Mouse (Mus musculus) E14TG2a.4 (cell line): ENCODE data around the gene 6430628N08Rik.

ENCODE experiments used
- H3K27me3 ChIP-seq: 2 replicates; pipeline ENCODE4 v1.6.1; 2014; ENCODE audit warnings: low read length, control low read depth; ENCODE audit not compliant: insufficient read depth
- H3K36me3 ChIP-seq: 2 replicates; pipeline ENCODE4 v1.6.1; 2014; ENCODE audit warnings: low read length, control low read depth; ENCODE audit not compliant: insufficient read depth
- H3K4me1 ChIP-seq: replicated peaks from 2 replicates; pipeline ENCODE4 v1.6.1; 2014; ENCODE audit warnings: low read depth, low read length, control low read depth
- H3K4me3 ChIP-seq: replicated peaks from 2 replicates; pipeline ENCODE4 v1.5.1; 2014; ENCODE audit warnings: mild to moderate bottlenecking, low read length
- H3K9me3 ChIP-seq: 2 replicates; pipeline ENCODE4 v1.6.1; 2014; ENCODE audit warnings: low read length, control low read depth
- CTCF ChIP-seq: conservative IDR thresholded peaks from 2 replicates; pipeline ENCODE4 v1.5.1; 2014; ENCODE audit warnings: low read length
- NANOG ChIP-seq: IDR thresholded peaks from 2 replicates; pipeline ENCODE4 v1.6.1; 2014; ENCODE audit warnings: borderline replicate concordance, low read length, mixed read lengths
- POU5F1 ChIP-seq: IDR thresholded peaks from 2 replicates; pipeline ENCODE4 v1.6.1; 2014; ENCODE audit warnings: low read length, borderline replicate concordance

Gene 6430628N08Rik

GRCm38 (mm10) chr4:115894281-115894680 is 3.8 kb downstream of the 6430628N08Rik start:
- Histone ChIP-seq H3K4me1 (peaks cover 60% of the 10 kb centered on the region), H3K9me3 (no peaks in the 10 kb centered on the region), H3K27me3 (peaks cover 81% of the 10 kb centered on the region), H3K4me3 (no peak overlapping the region), H3K36me3 (no peaks in the 10 kb centered on the region)
- TF ChIP-seq POU5F1 = no peak
- TF ChIP-seq NANOG = no peak
- no peak for TF ChIP-seq CTCF

DNA sequence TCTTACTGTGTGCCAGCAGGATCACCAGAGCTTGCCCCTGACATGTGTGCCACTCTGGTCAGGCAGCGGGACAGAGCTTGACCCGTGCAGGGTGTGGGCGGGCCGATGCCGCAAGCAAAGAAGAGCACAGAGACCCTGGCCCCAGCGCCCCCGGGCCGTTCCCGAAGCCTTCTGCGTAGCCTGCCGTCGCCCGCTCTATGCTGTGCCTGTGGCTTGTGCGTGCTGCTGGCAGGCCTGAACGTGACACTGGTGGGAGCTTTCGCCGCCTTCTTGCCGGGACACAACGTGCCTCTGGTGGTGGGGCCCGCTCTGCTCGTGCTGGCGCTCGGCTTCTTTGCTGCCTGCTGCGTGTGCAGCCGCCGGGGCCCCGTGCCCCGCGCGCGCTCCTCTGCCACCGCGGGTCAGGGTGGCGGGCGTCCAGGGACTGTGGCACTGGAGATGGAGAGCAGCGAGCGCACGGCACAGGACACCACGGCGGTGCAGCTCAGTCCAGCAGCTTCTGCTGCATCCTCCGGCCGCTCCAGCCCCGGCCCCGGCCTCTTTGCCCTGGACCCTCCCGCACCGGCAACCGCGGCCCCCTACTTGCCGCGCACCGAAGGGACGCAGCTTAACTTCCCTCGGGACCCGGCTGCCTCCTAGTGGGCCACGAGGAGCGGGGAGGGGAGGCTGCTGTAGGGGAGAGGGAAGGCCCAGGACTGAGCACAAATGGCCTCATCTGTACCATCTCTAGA is 7.6 kb downstream of the 6430628N08Rik start:
- Histone ChIP-seq H3K36me3 (no peaks in the 10 kb centered on the region), H3K4me1 (peaks cover 42% of the 10 kb centered on the region), H3K4me3 (peak overlapping the region; percentile 82), H3K9me3 (no peaks in the 10 kb centered on the region), H3K27me3 (peaks cover 79% of the 10 kb centered on the region)
- TF ChIP-seq CTCF (no peak), NANOG (no peak), POU5F1 (no peak)

DNA sequence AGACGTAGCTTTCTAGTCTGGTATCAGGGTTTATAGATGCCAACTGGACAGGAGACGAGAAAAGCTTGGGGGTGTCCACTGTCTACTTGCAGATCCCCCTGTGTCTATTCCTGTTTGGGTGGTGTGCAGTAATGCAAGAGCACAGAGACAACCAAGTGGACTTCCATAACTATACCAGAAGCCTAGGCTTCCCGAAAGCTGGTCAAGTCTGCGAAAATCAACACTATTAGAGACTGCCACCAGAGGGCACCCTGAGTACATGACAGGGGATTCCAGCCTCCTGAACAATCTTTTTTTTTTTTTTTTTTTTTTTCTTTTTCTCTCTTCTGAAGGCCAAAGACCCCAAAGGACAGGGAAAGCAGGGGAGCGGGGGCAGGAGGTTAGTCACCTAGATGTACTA is 12.4 kb downstream of the 6430628N08Rik start:
- Histone ChIP-seq H3K9me3 (no peaks in the 10 kb centered on the region), H3K4me3 (no peak overlapping the region), H3K36me3 (no peaks in the 10 kb centered on the region), H3K27me3 (peaks cover 90% of the 10 kb centered on the region), H3K4me1 (peaks cover 17% of the 10 kb centered on the region)
- peak; percentile 56 for TF ChIP-seq CTCF
- TF ChIP-seq NANOG = no peak
- no peak for TF ChIP-seq POU5F1

- Histone ChIP-seq H3K36me3 (no peaks in the 10 kb centered on the region), H3K4me1 (peaks cover 13% of the 10 kb centered on the region; the same call in 1 of the 2 replicates), H3K4me3 (no peak overlapping the region), H3K27me3 (peaks cover 89% of the 10 kb centered on the region), H3K9me3 (no peaks in the 10 kb centered on the region)
- no peak for TF ChIP-seq NANOG
- TF ChIP-seq POU5F1 = no peak
- TF ChIP-seq CTCF = no peak
Measured at GRCm38 (mm10) chr4:115904375-115904774, 13.9 kb downstream of the 6430628N08Rik start.

GRCm38 (mm10) chr4:115905701-115906100 is 15.2 kb downstream of the 6430628N08Rik start:
- Histone ChIP-seq H3K4me1 (peaks cover 13% of the 10 kb centered on the region; the same call in 1 of the 2 replicates), H3K36me3 (no peaks in the 10 kb centered on the region), H3K9me3 (no peaks in the 10 kb centered on the region), H3K4me3 (no peak overlapping the region), H3K27me3 (peaks cover 84% of the 10 kb centered on the region)
- no peak for TF ChIP-seq CTCF
- TF ChIP-seq POU5F1 = no peak
- no peak for TF ChIP-seq NANOG

DNA sequence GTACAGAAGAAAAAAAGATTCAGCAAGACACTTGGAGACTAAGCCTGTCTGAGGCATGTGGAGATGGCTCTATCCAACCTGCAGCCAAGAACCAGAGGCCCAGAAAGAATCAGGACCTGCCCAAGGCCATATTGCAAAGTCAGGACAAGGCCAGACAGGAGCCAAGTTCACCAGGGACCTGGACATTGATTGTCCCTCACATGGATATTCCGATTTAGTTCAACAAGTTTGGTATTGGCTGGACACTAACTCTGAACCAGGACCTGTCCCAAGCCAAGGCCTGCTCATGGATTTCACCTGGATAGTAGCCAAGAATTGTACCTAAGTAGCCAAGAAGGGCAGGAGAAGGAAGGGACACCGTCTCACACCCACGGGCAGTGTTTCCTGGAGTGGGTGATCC is 16.3 kb downstream of the 6430628N08Rik start:
- Histone ChIP-seq H3K4me3 (no peak overlapping the region), H3K36me3 (no peaks in the 10 kb centered on the region), H3K9me3 (no peaks in the 10 kb centered on the region), H3K27me3 (peaks cover 82% of the 10 kb centered on the region), H3K4me1 (peaks cover 22% of the 10 kb centered on the region)
- TF ChIP-seq POU5F1 (no peak), CTCF (no peak), NANOG (no peak)

DNA sequence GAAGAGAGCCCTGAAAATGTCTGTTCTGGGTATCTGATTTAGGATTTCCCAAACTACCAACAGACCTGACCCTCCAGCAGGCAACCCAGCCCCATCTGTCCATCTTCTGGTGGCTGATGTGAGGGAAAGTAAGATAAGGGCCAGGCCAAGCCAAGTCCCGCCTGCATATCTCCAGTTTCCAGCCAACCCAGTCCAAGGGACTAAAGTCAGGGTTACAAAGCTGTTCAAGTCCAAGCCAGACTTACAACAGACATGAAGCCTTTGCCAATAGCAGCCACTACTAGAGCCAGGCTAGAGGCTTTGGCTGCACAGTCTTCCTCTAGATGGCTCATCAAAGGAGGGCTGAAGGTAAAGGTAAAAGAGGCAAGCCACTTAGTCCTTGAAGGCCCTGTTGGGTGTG is 17.5 kb downstream of the 6430628N08Rik start:
- Histone ChIP-seq H3K27me3 (peaks cover 79% of the 10 kb centered on the region), H3K4me3 (no peak overlapping the region), H3K36me3 (no peaks in the 10 kb centered on the region), H3K4me1 (peaks cover 27% of the 10 kb centered on the region), H3K9me3 (no peaks in the 10 kb centered on the region)
- TF ChIP-seq CTCF (no peak), POU5F1 (no peak), NANOG (no peak)

- Histone ChIP-seq H3K4me3 (no peak overlapping the region), H3K4me1 (peaks cover 27% of the 10 kb centered on the region), H3K27me3 (peaks cover 82% of the 10 kb centered on the region), H3K9me3 (no peaks in the 10 kb centered on the region), H3K36me3 (no peaks in the 10 kb centered on the region)
- no peak for TF ChIP-seq POU5F1
- no peak for TF ChIP-seq NANOG
- TF ChIP-seq CTCF = no peak
Measured at GRCm38 (mm10) chr4:115908641-115909040, 18.2 kb downstream of the 6430628N08Rik start.

DNA sequence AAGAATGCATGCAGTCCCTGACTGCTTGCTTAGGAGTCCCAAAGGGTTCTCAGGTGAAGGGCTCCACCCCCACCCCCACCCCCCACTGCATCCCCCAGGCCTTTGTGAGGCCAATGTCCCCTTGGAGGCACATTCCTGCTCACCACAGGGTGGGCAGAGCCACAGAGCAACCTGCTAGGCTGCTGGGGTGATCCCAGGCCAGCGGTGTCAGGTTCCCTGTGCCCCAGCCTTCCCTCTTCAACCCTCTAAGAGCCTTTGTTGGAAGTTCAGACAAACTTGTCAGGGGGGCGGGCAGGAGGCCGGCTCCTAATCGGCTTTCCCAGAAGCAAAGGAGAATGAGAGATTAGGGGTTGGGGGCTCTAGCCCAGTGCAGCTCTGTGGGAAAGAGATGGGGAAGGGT is 21.1 kb downstream of the 6430628N08Rik start:
- H3K4me3 ChIP-seq = no peak overlapping the region
- H3K27me3 ChIP-seq = peaks cover 76% of the 10 kb centered on the region
- TF ChIP-seq CTCF (no peak), NANOG (no peak), POU5F1 (no peak)
- no peaks in the 10 kb centered on the region for H3K9me3 ChIP-seq
- no peaks in the 10 kb centered on the region for H3K36me3 ChIP-seq
- H3K4me1 ChIP-seq = peaks cover 20% of the 10 kb centered on the region
